Mouse (Mus musculus): ENCODE measurements around the gene Actg1.

The Actg1 gene

DNA sequence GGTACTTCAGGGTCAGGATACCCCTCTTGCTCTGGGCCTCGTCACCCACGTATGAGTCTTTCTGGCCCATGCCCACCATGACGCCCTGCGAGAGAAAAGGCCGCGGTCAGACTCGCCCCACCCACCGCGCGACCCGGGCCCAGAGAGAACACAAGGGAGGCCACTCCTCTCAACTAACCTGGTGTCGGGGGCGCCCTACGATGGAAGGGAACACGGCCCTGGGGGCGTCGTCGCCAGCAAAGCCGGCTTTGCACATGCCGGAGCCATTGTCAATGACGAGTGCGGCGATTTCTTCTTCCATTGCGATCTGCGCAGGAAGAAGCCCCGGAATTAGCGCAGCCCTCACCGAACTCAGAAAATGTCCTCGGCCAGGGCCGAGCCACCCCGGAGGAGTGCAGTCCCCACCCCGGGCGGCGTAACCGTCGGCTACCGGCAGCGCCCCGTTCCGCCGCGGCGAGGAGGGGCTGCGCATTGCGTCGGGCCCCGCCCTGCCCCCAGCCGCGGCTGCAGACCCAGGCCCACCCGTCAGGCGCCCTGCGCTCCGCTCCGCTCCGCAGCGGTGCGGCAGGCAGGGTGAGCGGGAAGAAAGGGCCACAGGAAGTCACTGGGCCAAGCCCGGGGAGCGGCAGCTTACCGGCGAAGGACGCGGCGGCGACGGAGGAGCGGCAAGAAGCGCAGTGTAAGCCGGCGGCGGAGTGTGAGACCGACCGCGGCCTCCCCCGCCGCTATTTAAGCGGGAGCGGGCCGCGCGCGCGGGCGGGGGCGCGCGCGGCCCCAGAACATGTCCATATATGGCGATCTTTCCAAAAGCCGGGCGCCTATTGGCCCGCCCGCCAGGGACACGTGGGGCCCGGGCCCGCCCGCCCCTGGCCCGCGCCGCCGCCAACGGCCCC lies at the start of gene Actg1:
Actg1 (minus strand) TSS at position 752 of the 893 bp plus-strand sequence.
- DNase-seq (ENCODE audit: low read depth, low spot score), result peak; percentile 75

DNA sequence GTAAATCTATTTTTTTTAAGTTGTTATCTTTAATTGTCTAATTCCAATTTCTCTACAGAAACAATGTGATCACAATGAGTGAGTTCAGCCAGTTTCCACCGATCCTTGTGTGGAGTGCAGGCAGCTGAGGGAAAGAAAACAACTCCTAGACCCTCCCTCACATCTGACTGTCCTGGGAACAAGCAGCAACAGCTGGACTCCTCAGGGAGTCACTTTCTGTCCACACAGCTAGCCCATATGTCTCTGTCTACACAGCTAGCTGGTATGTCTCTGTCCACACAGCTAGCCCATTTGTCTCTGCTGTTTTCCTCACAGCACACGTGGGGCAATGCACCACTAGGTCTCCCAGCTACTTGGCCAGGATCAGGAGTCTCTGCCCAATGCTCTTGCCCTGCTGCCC lies 49.3 kb upstream of the Actg1 start:
- no peak for DNase-seq (ENCODE audit: low read depth, low spot score)

DNA sequence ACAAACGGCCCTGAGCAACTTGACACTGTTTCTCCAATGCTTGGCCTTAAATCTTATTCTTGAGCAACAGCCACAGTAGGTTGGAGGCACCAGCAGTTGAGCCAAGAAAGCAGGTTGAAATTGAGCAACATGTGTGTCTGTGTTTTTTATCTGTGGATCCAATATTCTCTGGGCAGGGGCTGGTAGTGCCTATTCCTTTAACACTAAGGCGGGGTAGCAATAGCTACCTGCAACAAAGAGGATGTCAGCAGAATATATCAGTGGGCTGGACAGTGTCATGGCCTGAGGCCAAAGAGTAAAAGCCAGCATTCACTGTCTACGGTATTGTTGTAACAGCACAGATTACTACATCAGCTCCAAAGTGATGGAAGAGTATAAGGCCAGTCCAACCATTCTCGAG lies 47.3 kb upstream of the Actg1 start:
- DNase-seq (ENCODE audit: low read depth, low spot score), result no peak

DNA sequence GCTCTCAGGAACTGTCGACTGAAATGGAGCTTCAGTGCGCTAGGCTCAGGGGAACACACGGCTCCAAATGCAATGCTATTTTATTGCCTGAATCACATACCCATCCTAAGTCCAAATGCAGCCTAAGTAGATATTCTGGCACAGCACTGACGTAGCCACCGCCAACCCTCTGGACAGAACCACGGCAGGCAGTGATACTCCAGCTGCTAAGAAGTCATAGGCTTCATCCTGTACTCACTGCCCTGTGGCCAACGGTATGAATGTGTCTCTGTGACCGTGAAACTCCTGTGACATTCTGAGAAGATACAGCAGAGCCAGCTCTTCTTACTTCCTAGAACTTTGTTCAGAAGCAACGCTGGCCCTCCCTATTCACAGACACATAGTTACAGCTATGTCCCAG lies 40.2 kb upstream of the Actg1 start:
- DNase-seq (ENCODE audit: low read depth, low spot score), result no peak

DNA sequence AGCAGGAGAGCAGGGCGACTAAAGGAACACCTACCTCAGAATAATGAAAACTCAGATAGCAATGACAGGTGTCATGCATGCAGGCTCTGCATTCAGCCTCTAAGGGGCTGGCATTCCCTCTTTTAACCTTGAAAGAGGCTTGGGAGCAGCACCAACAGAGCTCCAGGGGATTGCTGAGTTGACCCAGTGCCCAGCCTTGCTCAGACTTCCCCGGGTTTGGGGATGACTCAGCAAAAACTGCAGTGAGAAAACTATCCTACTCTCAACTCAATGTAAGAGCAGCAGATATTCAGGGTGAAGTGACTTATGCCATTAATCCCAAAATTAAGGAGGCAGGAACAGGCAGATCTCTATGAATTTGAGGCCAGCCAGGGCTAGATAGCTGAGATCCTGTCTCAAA lies 38.8 kb upstream of the Actg1 start:
- no peak for DNase-seq (ENCODE audit: low read depth, low spot score)

DNA sequence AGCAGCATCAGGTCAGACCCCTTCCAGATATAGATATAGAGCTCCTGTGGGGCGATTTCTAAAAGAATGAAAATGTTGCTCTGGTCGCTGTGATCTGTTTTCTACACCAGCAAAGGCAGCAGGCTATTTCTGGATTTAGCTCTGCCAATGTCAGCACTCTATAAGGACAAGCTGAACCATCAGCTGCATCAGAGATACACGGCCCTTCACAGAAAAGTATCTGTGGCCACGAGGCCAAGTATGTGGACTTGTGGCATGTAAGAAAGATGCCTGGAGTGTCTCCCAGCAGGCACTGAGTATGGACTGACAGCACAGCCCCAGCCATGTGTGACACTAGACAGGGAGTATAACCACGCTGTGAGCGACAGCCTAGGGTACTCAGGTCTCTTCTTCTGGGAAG lies 38.3 kb upstream of the Actg1 start:
- DNase-seq (ENCODE audit: low read depth, low spot score), result no peak

DNA sequence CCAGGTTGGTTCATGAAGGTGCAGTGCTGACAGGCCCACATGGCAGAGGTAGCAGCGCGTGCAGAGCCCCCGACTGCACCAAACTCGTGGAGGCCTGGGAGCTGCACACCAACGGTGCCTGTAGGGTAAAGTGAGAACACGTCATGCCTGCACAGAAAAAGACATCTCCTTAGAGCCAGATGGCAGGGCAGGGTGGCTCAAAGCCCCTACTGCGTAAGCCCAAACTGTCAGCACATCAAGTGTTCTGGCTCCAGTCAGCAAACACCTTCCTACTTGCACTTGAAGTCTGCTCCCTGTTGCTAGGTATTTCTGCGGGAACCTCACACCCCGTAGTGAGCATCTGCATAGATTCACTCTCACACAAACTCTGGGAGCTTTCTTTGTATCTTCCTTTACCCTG lies 34.2 kb upstream of the Actg1 start:
- DNase-seq (ENCODE audit: low read depth, low spot score), result no peak

DNA sequence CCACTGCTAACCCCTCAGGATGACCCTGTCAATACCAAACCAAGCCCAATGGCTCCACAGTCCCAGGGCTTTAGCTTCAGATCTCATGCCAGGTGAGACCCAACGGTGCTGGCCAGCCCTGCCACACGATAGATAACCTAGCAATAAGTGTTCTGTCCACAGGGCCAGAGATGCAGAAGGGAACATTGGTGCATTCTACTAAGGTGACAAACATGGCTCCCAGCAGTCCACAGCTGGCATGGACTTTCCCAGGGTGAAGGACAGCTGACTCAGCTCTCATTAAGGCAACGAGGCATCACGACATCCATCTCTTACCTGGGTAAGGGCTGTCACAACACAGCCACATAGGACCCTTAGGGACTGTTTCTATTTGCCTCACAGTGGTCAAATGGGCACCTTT lies 32.8 kb upstream of the Actg1 start:
- no peak for DNase-seq (ENCODE audit: low read depth, low spot score)

DNA sequence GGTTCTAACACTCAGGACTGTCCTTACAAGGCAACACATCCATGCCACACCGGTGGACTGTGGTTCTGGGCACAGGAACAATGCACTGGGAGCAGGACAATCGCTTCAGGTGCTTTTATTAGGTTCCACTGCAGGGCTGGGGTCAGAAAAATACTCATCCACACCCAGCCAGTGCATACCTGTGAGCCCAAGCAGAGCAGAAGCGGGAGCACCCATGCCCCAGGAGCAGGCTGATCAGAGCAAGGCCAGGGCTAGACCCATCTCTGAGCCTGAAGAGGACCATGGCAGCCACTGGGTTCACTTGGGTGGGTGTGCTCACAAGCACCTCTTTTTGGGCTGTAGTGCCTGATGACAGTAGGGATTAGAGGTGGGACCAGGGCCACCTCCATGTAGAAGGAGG lies 31.9 kb upstream of the Actg1 start:
- no peak for DNase-seq (ENCODE audit: low read depth, low spot score)

DNA sequence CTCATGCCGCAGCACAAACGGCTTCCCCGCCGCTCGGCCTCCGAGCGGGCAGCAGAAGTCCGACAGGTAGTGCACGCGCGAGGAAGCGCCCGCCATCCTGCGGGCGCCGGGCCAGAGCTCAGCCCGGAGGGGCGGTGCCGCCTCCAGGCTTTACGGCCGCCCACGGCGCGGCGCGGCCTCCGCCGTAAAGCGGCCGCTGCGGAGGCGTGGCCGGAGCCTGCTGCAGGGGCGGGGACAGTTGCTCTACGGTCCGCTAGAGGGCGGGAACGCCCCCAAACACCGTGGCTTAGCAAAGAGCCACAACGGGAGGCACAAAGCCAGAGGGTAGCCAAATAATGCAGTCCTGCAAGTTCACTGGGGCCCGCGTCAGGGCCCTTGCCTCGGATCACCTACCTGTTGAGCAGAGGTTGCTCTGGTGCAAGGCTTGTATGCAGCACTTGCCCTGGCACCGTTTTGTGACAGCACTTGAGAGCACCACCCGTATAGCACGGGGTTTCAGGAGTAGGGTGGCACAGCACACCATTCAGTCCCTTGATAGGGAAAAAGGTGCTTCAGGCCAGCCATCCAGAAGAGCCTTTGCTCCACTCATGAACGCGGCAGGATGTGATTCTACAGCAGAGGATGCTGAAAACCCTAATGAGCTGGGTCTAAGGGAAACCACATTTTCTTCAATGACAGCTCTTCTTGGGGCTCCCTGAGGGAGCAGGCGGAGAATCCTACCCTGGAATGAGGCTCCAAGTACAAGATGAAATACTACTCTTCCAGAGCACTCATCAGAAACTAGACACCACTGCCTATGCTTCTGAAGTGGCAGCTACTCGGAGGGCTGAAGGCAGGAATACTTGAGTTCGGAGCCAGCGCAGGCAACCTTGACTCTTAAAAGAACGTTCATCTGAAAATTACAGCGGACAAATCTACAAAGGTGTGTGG lies 30.5 kb upstream of the Actg1 start, which contains the start of gene Faap100:
Faap100 (minus strand) TSS at position 154 of the 930 bp plus-strand sequence.
- DNase-seq (ENCODE audit: low read depth, low spot score), result peak; percentile 88

DNA sequence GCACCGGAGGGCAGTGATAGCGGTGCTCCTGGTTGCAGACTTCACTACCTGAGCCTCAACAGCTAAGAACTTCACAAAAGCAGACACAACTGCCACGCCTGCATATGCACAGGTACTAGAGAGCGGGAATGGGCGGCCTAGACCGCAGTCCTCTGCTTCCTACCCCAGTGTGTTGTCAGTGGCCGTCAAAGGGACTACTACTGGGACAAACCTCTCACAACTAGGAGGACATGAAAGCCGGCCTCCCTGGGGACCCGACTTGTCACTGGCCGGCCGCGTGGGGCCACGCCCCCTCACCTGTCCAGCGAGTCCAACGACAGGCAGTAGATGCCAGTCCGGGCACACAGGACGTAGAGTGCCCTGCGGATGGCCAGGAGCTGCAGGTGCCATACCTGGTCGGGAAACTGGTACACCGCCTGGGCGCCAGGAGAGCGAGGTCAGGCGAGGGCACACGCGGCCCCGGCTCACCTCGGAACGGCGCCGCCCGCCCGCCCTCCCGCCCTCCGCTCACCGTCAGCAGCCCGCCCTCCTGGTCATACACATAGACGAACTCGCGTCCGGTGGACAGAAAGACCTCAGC lies 29.8 kb upstream of the Actg1 start:
- DNase-seq (ENCODE audit: low read depth, low spot score), result no peak

DNA sequence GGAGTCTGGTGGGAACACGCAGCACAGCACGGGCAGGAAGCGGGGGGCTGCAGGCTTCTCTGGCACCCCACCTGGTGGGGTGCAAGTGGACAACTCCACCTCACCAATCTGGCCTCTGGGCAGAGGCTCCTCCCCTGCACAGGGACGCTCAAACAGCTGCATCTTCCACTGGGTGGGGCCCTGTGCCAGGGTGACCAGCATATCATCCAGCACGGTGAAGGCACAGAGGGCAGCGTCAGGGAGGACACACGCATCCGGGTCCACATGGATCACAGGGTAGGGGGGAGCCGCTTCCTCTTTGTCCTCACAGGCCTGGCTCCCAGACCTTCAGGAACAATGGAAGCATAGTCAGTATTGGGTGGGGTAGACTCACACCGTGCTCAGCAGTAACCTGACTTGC lies 29.0 kb upstream of the Actg1 start:
- DNase-seq (ENCODE audit: low read depth, low spot score), result no peak

DNA sequence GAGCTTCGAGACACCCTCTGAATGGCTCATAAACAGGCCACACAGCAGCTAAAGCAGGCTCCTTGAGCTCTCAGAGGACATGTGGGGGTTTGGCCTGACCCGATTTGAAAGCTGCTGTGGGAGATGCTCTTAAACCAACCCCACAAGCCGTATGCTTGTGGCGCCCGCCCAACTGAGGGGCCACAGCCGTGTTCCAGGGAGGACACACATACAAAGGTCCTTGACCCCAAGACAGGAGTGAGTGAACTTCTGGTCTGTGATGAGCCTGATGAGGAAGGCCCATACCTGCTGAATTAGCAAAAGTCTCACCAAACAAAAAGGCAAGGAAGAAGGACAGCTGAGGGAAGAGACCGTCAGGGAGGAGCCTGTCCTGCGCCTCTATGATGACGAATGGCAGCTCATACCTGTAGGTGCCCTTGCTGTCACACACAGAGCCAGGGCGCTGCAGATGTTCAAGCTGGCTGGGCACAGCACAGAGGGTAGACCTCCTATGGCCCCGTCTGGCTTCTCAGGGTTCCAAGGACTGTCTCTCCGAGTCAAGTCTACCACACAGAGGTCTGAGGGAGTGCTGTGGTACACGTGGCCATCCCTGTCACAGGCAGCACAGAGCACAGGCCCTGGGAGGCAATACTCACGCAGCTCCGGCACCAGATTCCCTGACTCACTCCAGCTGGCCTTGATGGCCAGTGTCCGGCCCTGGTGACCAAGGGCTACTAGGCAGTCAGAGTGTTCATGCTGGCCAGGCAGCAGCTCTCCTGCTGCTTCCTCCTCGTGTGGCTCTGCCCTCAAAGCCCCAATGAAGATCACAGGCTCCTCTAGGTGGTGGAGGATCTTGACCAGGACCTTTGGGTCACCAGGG lies 28.2 kb upstream of the Actg1 start:
- no peak for DNase-seq (ENCODE audit: low read depth, low spot score)

DNA sequence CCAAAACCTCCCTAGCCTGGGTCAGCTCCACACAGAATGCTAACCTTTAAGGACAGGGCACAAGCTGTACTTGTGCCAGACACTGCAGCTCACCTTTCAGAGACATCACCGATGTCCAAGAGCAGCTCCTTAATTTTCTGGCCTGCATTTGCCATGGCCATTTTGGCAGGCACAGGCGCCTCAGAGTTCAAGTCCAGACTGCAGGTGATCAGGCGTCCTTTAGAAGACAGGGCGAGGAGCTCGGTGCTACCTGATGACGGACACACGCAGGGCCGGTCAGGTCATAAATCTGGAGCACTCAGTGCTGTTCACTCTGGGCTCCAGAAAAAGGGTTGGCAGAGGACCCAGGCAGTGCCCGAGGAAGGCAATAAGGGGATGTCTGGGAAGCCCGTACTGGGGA lies 27.0 kb upstream of the Actg1 start:
- DNase-seq (ENCODE audit: low read depth, low spot score), result no peak

DNA sequence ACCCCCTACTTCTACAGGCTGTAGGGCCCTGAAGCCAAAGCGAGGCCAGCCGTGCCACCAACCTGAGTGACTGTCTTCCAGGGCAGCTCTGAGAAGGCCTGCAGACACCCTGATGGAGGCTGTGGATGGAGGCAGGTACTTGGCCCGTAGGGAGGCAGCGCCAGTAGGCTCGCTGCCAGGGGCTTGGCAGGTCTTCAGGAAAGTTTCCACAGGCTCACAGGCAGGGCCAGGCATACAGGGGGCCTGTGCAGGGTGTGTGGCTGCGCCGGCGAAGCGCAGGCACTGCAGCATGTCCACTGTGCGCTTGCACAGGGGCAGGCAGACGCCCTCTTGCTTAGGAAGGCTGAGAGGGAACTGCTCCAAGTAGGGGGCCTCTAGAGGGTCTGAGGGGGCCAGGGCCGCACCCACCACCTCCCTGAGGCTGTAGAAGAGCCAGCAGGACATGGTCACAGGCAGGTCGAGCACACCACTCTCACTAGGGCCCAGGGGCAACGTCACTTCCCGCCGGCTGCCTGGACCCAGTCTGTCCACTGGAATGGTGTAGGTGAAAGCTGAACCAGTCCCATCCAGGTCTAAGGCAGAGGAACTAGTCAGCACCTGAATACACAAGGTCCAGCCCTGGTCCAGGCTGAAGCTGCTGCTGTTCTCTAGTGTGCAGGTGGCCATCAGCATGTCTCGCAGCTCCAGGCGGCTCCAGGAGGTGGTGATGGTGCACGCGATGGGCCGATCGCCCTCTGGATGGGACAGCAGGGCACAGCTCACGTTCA lies 25.7 kb upstream of the Actg1 start:
- DNase-seq (ENCODE audit: low read depth, low spot score), result no peak

DNA sequence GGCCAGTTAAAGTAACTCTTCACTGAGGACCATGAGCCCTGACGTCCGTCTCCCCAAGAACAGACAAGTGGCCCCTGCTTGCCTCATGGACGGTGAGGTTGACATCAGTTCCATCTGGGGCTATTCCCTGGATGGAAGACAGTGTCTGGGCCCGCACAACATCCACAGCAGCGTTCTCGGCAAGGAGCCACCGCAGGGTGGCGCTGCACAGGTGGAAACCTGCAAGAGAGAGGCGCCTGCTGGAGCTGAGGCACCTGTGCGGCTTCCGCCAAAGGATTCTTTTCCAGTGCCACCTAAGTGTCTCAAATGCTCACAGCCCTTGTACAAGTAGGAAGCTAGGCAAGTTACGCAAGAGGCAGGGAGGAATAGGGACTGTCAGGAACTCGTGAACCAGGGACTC lies 24.7 kb upstream of the Actg1 start:
- DNase-seq (ENCODE audit: low read depth, low spot score), result no peak

DNA sequence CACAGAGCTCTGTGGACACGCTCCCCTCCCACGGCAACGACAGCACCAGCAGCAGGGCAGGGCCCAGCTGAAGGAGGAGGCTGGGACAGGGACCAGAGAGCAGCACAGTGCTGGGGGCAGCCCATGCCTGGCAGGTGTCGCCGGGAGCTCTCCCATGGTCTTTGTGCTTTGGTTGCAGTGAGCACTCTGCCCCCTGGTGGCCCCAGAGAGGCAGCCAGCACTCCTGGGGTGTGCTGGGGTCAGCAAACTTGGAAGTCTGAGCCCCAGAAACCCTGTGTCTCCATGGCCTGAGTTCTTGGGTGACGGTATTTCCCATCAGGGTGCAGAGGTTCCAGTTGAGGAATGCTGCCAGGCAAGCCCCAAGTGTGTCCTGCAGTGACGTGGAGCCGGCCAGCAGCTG lies 21.3 kb upstream of the Actg1 start:
- no peak for DNase-seq (ENCODE audit: low read depth, low spot score)

DNA sequence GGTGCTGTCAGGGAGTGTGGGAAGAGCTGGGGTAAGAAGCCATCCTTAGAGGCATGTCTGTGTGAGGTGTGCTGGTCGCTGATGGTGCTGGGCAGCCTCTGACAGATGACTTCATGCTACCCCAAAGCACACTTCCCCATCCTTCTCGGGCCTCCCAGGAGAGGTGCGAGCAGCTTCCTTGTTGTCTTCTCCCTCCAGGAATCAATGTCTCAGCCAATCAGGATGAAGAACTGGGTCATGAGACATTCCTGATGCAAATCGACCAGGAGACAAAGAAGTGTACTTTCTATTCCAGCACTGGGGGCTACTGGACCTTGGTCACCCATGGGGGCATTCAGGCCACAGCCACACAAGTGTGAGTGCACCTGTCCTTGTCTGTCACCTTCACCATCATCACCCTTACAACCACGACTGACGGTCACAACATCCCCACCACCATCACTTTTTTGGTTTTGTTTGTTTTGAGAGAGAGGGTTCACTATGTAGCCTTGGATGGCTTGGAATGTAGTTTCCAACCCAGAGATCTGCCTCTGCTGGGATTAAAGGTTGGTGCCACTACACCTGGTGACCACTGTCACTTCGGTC lies 18.2 kb upstream of the Actg1 start:
- DNase-seq (ENCODE audit: low read depth, low spot score), result no peak

DNA sequence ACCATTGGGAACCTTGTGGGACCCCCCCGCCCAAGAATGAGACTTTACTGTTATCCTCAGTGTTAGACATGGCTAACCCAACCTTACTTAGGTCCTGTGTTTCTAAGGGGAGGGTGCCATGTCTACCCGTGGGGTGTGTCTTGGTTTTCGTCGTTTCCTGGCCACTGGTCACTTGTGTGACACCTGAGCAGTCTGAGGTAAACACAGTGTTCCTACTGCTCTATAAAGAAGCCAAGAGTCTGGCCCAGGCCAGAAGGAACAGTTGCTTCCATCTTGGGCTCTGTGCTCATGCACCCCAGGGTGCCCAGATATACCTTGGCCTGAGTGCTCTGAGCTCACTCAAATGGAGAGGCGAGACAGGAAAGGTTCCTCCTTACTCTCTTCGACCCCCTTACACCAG lies 14.5 kb upstream of the Actg1 start:
- DNase-seq (ENCODE audit: low read depth, low spot score), result no peak

DNA sequence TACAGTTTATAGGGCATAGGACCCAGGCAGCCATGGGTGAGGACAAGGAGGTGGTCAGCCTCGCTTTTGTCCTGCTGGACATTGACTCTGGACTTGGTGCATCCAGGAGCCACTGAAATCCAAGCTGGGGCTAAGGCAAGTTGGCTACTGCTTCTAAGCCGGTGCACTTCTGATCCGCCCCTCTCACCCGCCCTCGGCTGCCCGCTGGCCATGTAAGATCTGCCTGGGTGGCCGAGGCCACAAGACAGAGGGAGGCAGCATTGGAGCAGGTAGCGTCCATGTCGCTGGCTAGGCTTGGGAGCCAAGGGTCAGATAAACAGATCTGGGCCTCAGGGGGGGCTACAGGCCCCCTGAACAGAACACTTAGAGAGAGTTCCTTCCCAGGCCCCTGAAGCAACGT lies 13.0 kb upstream of the Actg1 start, which contains the start of gene Fscn2:
Fscn2 (plus strand) TSS at position 240 of the 400 bp plus-strand sequence.
- no peak for DNase-seq (ENCODE audit: low read depth, low spot score)

All from embryo, embryonic 11.5 days (tissue).